ENCODE assay signal across 24 mouse cellular contexts in genomic region chr4:35561303-35561702, GRCm38 (mm10).
"Had no signal": no experiment of that assay in that cellular context is flagged by ENCODE, and none has a peak within 500 bp of the region (broad histone marks: within the 10 kb centered on the region; RNA-seq: fewer than 3 reads in every experiment).

No protein-coding gene starts in this region.

- H3K4me2 ChIP-seq: limb, embryonic 13.5 days; liver, embryonic 12.5 days; liver, embryonic 15.5 days; lung, embryonic 15.5 days; midbrain, embryonic 11.5 days; neural tube, embryonic 13.5 days; stomach, embryonic 15.5 days had no signal

- H3K4me3 ChIP-seq: layer of hippocampus, adult 2 months; limb, embryonic 10.5 days; limb, embryonic 13.5 days; liver, embryonic 12.5 days; liver, embryonic 15.5 days; lung, embryonic 15.5 days; myocyte; neural tube, embryonic 13.5 days; stomach, embryonic 15.5 days had no signal

- H3K9me3 ChIP-seq: limb, embryonic 10.5 days; limb, embryonic 13.5 days; liver, embryonic 12.5 days; liver, embryonic 15.5 days; lung, embryonic 15.5 days; neural tube, embryonic 13.5 days; stomach, embryonic 15.5 days had no signal

- ATAC-seq: intestine, postnatal 0 days; liver, embryonic 12.5 days had no signal

- H3K27ac ChIP-seq: layer of hippocampus, adult 2 months; limb, embryonic 10.5 days; limb, embryonic 13.5 days; liver, embryonic 12.5 days; liver, embryonic 15.5 days; lung, embryonic 15.5 days; neural tube, embryonic 13.5 days; stomach, embryonic 15.5 days had no signal

- H3K27me3 ChIP-seq: limb, embryonic 13.5 days; liver, embryonic 12.5 days; liver, embryonic 15.5 days; lung, embryonic 15.5 days; neural tube, embryonic 13.5 days; stomach, embryonic 15.5 days had no signal

- H3K36me3 ChIP-seq: limb, embryonic 10.5 days; limb, embryonic 13.5 days; liver, embryonic 12.5 days; liver, embryonic 15.5 days; lung, embryonic 15.5 days; neural tube, embryonic 13.5 days; stomach, embryonic 15.5 days had no signal

- H3K9ac ChIP-seq: limb, embryonic 13.5 days; liver, embryonic 12.5 days; liver, embryonic 15.5 days; lung, embryonic 15.5 days; neural tube, embryonic 13.5 days; stomach, embryonic 15.5 days had no signal

- DNase-seq: kidney, adult 9 months; kidney, postnatal 25 days; layer of hippocampus, adult 9-11 months; liver; lung, adult 18-20 months; lung, postnatal 10 days; lung, postnatal 36 days; midbrain, embryonic 14.5 days; retina, postnatal 1 day; right cerebral cortex, postnatal 25 days; spleen, adult 18-20 months; thymus, postnatal 14 days; thymus, postnatal 4 days had no signal

- H3K4me1 ChIP-seq: limb, embryonic 10.5 days; limb, embryonic 13.5 days; liver, embryonic 12.5 days; liver, embryonic 15.5 days; lung, embryonic 15.5 days; neural tube, embryonic 13.5 days; stomach, embryonic 15.5 days had no signal
